In genomic region chr4:98563506-98564195, GRCm38 (mm10) we compare ENCODE assay signal across 10 mouse cellular contexts.
A peak's percentile ranks its signal among the peaks of the same experiment; 100 is the strongest.
DNase-seq lines count a peak whose midpoint lies in the region; ATAC-seq lines count a peak whose summit lies in the region.
"Had no signal": no experiment of that assay in that cellular context is flagged by ENCODE, and none has a peak within 500 bp of the region (broad histone marks: within the 10 kb centered on the region; RNA-seq: fewer than 3 reads in every experiment).

No protein-coding gene starts in this region.

- H3K27ac ChIP-seq in midbrain, embryonic 12.5 days (replicated peaks), result no peak overlapping the region
- H3K27ac ChIP-seq in midbrain, embryonic 10.5 days (replicated peaks), result no peak overlapping the region
- peak overlapping the region; percentile 70 for H3K27ac ChIP-seq in heart, embryonic 10.5 days
- peak overlapping the region; percentile 18; the same call in 1 of the 2 replicates for H3K27ac ChIP-seq in stomach, embryonic 15.5 days

- DNase-seq in midbrain, embryonic 10.5 days (ENCODE audit: low spot score), result no peak
- no peak for DNase-seq in heart, embryonic 10.5 days (ENCODE audit: low spot score)
- DNase-seq in kidney, postnatal 25 days, result peak; percentile 50 to 54
- DNase-seq in c-Kit-positive CD71-positive TER-119-positive erythroid progenitor cells, embryonic 14.5 days (ENCODE audit: low spot score), result no peak
- DNase-seq in Muller cell, postnatal 12 days (ENCODE audit: inconsistent ontology term), result no peak
- no peak for DNase-seq in adrenal gland, postnatal 14 days
- DNase-seq: gastrocnemius, postnatal 36 days had no signal

- H3K27me3 ChIP-seq in midbrain, embryonic 12.5 days, result no peaks in the 10 kb centered on the region
- no peaks in the 10 kb centered on the region for H3K27me3 ChIP-seq in midbrain, embryonic 10.5 days (ENCODE audit: low read depth, poor library complexity, severe bottlenecking)
- H3K27me3 ChIP-seq in heart, embryonic 10.5 days (ENCODE audit: insufficient read depth, poor library complexity, severe bottlenecking), result no peaks in the 10 kb centered on the region
- H3K27me3 ChIP-seq in stomach, embryonic 15.5 days (replicated peaks), result no peaks in the 10 kb centered on the region
- H3K27me3 ChIP-seq: Patski had no signal

- H3K9me3 ChIP-seq in midbrain, embryonic 12.5 days, result no peaks in the 10 kb centered on the region
- H3K9me3 ChIP-seq in midbrain, embryonic 10.5 days (replicated peaks), result no peaks in the 10 kb centered on the region
- no peaks in the 10 kb centered on the region for H3K9me3 ChIP-seq in heart, embryonic 10.5 days
- H3K9me3 ChIP-seq in stomach, embryonic 15.5 days, result no peaks in the 10 kb centered on the region

- peaks cover 22% of the 10 kb centered on the region for H3K4me1 ChIP-seq in midbrain, embryonic 12.5 days
- peaks cover 16% of the 10 kb centered on the region for H3K4me1 ChIP-seq in midbrain, embryonic 10.5 days
- H3K4me1 ChIP-seq in heart, embryonic 10.5 days, result peaks cover 21% of the 10 kb centered on the region
- peaks cover 9% of the 10 kb centered on the region; the same call in 1 of the 2 replicates for H3K4me1 ChIP-seq in stomach, embryonic 15.5 days

- no peaks in the 10 kb centered on the region for H3K36me3 ChIP-seq in midbrain, embryonic 12.5 days
- H3K36me3 ChIP-seq in midbrain, embryonic 10.5 days, result no peaks in the 10 kb centered on the region
- H3K36me3 ChIP-seq in heart, embryonic 10.5 days, result no peaks in the 10 kb centered on the region
- H3K36me3 ChIP-seq in stomach, embryonic 15.5 days, result no peaks in the 10 kb centered on the region

- 77% methylated on average over 10 of the region's 10 CpGs for WGBS in midbrain, embryonic 12.5 days
- 91% methylated on average over 10 of the region's 10 CpGs for WGBS in midbrain, embryonic 10.5 days
- 61% methylated on average over 10 of the region's 10 CpGs for WGBS in heart, embryonic 10.5 days
- 54% methylated on average over 10 of the region's 10 CpGs for WGBS in stomach, embryonic 15.5 days

- H3K4me3 ChIP-seq in midbrain, embryonic 12.5 days, result no peak overlapping the region
- H3K4me3 ChIP-seq in midbrain, embryonic 10.5 days, result no peak overlapping the region
- H3K4me3 ChIP-seq in heart, embryonic 10.5 days, result no peak overlapping the region
- H3K4me3 ChIP-seq in stomach, embryonic 15.5 days (replicated peaks), result no peak overlapping the region

- H3K9ac ChIP-seq in midbrain, embryonic 12.5 days (replicated peaks), result no peak overlapping the region
- no peak overlapping the region for H3K9ac ChIP-seq in stomach, embryonic 15.5 days

- H3K4me2 ChIP-seq in midbrain, embryonic 12.5 days (replicated peaks), result no peak overlapping the region
- no peak overlapping the region for H3K4me2 ChIP-seq in stomach, embryonic 15.5 days

- peak; percentile 41; the same call in 1 of the 2 replicates for ATAC-seq in midbrain, embryonic 12.5 days (ENCODE audit: low FRiP score, low read depth)
- no peak for ATAC-seq in stomach, embryonic 15.5 days (ENCODE audit: insufficient read depth, low FRiP score, low read depth)
- ATAC-seq: Patski had no signal

Comparison
In these comparisons a context has a peak if more than half of its experiments do, and no peak if none do; other contexts are left out.
1. H3K27ac ChIP-seq: peak in heart, embryonic 10.5 days (single experiment) and stomach, embryonic 15.5 days (single experiment); none in midbrain, embryonic 12.5 days (single experiment) and midbrain, embryonic 10.5 days (single experiment).
2. DNase-seq: peak in kidney, postnatal 25 days (2 of 2); none in midbrain, embryonic 10.5 days (single experiment), heart, embryonic 10.5 days (single experiment), c-Kit-positive CD71-positive TER-119-positive erythroid progenitor cells, embryonic 14.5 days (single experiment), Muller cell, postnatal 12 days (single experiment) and adrenal gland, postnatal 14 days (single experiment).